In genomic region chr8:121820840-121821239, GRCm38 (mm10) we compare ENCODE assay signal across 11 mouse cellular contexts.
"Had no signal": no experiment of that assay in that cellular context is flagged by ENCODE, and none has a peak within 500 bp of the region (broad histone marks: within the 10 kb centered on the region; RNA-seq: fewer than 3 reads in every experiment).

No protein-coding gene starts in this region.

- DNase-seq: liver, postnatal 0 days; lung, adult 2 months; lung, postnatal 14 days; lung, postnatal 36 days; right cerebral cortex, postnatal 14 days; thymus, adult 2 months; thymus, postnatal 14 days; thymus, postnatal 36 days had no signal

- ATAC-seq: liver, postnatal 0 days; lung, postnatal 0 days; midbrain, embryonic 13.5 days; midbrain, embryonic 15.5 days had no signal
